Mouse (Mus musculus): ENCODE results near the gene Olfr568. TPM values are rescaled to one million over a fixed set of nuclear protein-coding genes. Genes with fewer than 3 reads are reported as not detected.

Olfr568 gene
- polyA plus RNA-seq, 1 experiment from 2014 or later: not detected

GRCm38 (mm10) chr7:102917032-102917875 lies 40.3 kb downstream of the Olfr568 start, which contains the start of gene Olfr571:
Gene Olfr571 (minus strand): TSS chr7:102917536.
- H3K27ac ChIP-seq (ENCODE audit: low read depth, low read length): no peak within 1 kb of the TSS
- no peak for ATAC-seq
- no peaks in the 10 kb centered on the region for H3K4me1 ChIP-seq (replicated peaks; ENCODE audit: control insufficient read depth, insufficient read depth, low read length)
- no peaks in the 10 kb centered on the region for H3K36me3 ChIP-seq (ENCODE audit: control insufficient read depth, insufficient read depth)
- no peak for TF ChIP-seq CTCF (IDR thresholded peaks at IDR 0.05; ENCODE audit: low read depth)
- H3K9me3 ChIP-seq (ENCODE audit: control insufficient read depth): no peaks in the 10 kb centered on the region
- H3K4me2 ChIP-seq (replicated peaks; ENCODE audit: low read depth): no peak within 1 kb of the TSS
- no peaks in the 10 kb centered on the region for H3K27me3 ChIP-seq (replicated peaks; ENCODE audit: control insufficient read depth, insufficient read depth, low read length)
- no peak within 1 kb of the TSS for H3K4me3 ChIP-seq (ENCODE audit: low read depth, low read length)
- H3K9ac ChIP-seq (ENCODE audit: low read depth, low read length): no peak within 1 kb of the TSS
- WGBS: 46% methylated on average over 4 of the region's 4 CpGs

GRCm38 (mm10) chr7:102919632-102920031 lies 42.7 kb downstream of the Olfr568 start:
- ATAC-seq: no peak
- no peak overlapping the region for H3K9ac ChIP-seq (ENCODE audit: low read depth, low read length)
- 10% methylated on average over 1 of the region's 1 CpGs for WGBS
- peak; percentile 79 for TF ChIP-seq CTCF (IDR thresholded peaks at IDR 0.05; ENCODE audit: low read depth)
- no peak overlapping the region for H3K4me3 ChIP-seq (ENCODE audit: low read depth, low read length)
- no peaks in the 10 kb centered on the region for H3K27me3 ChIP-seq (replicated peaks; ENCODE audit: control insufficient read depth, insufficient read depth, low read length)
- H3K27ac ChIP-seq (ENCODE audit: low read depth, low read length): no peak overlapping the region
- no peaks in the 10 kb centered on the region for H3K4me1 ChIP-seq (replicated peaks; ENCODE audit: control insufficient read depth, insufficient read depth, low read length)
- no peaks in the 10 kb centered on the region for H3K36me3 ChIP-seq (ENCODE audit: control insufficient read depth, insufficient read depth)
- no peaks in the 10 kb centered on the region for H3K9me3 ChIP-seq (ENCODE audit: control insufficient read depth)
- H3K4me2 ChIP-seq (replicated peaks; ENCODE audit: low read depth): no peak overlapping the region

GRCm38 (mm10) chr7:102924109-102924508 lies 47.2 kb downstream of the Olfr568 start, which contains the start of gene Olfr572:
Gene Olfr572 (plus strand): TSS chr7:102924409.
- Histone ChIP-seq H3K9me3 (ENCODE audit: control insufficient read depth) (no peaks in the 10 kb centered on the region), H3K36me3 (ENCODE audit: control insufficient read depth, insufficient read depth) (no peaks in the 10 kb centered on the region), H3K4me1 (replicated peaks; ENCODE audit: control insufficient read depth, insufficient read depth, low read length) (no peaks in the 10 kb centered on the region), H3K9ac (ENCODE audit: low read depth, low read length) (no peak within 1 kb of the TSS), H3K27ac (ENCODE audit: low read depth, low read length) (no peak within 1 kb of the TSS), H3K4me3 (ENCODE audit: low read depth, low read length) (no peak within 1 kb of the TSS), H3K27me3 (replicated peaks; ENCODE audit: control insufficient read depth, insufficient read depth, low read length) (no peaks in the 10 kb centered on the region), H3K4me2 (replicated peaks; ENCODE audit: low read depth) (no peak within 1 kb of the TSS)
- 56% methylated on average over 1 of the region's 1 CpGs for WGBS
- no peak for ATAC-seq
- no peak for TF ChIP-seq CTCF (IDR thresholded peaks at IDR 0.05; ENCODE audit: low read depth)

GRCm38 (mm10) chr7:102927105-102927504 lies 50.2 kb downstream of the Olfr568 start:
- 68% methylated on average over 3 of the region's 3 CpGs for WGBS
- Histone ChIP-seq H3K4me1 (replicated peaks; ENCODE audit: control insufficient read depth, insufficient read depth, low read length) (no peaks in the 10 kb centered on the region), H3K9me3 (ENCODE audit: control insufficient read depth) (no peaks in the 10 kb centered on the region), H3K27me3 (replicated peaks; ENCODE audit: control insufficient read depth, insufficient read depth, low read length) (no peaks in the 10 kb centered on the region), H3K4me3 (ENCODE audit: low read depth, low read length) (no peak overlapping the region), H3K36me3 (ENCODE audit: control insufficient read depth, insufficient read depth) (no peaks in the 10 kb centered on the region), H3K27ac (ENCODE audit: low read depth, low read length) (no peak overlapping the region), H3K9ac (ENCODE audit: low read depth, low read length) (no peak overlapping the region), H3K4me2 (replicated peaks; ENCODE audit: low read depth) (no peak overlapping the region)
- ATAC-seq: no peak
- no peak for TF ChIP-seq CTCF (IDR thresholded peaks at IDR 0.05; ENCODE audit: low read depth)

Other genes with a start within 250 kb of the Olfr568 start
- not detected in 2 replicates for gene Olfr554, start 238.7 kb upstream of the Olfr568 start, polyA plus RNA-seq (2015; fragmentation: Nextera tagmentation; extraction: Ambion mirVana)
- gene Olfr555, start 218.3 kb upstream of the Olfr568 start, polyA plus RNA-seq (2015; fragmentation: Nextera tagmentation; extraction: Ambion mirVana): not detected in 2 replicates
- gene Olfr556, start 212.2 kb upstream of the Olfr568 start, polyA plus RNA-seq (2015; fragmentation: Nextera tagmentation; extraction: Ambion mirVana): not detected in 2 replicates
- gene Trim68, start 189.8 kb upstream of the Olfr568 start, polyA plus RNA-seq (2015; fragmentation: Nextera tagmentation; extraction: Ambion mirVana): 3.6 and 4.3 TPM in 2 replicates
- not detected in 2 replicates for gene Olfr557, start 181.2 kb upstream of the Olfr568 start, polyA plus RNA-seq (2015; fragmentation: Nextera tagmentation; extraction: Ambion mirVana)
- gene Olfr558, start 174.9 kb upstream of the Olfr568 start, polyA plus RNA-seq (2015; fragmentation: Nextera tagmentation; extraction: Ambion mirVana): 0.38 and 0.48 TPM in 2 replicates
- not detected in 2 replicates for gene Olfr33, start 158.1 kb upstream of the Olfr568 start, polyA plus RNA-seq (2015; fragmentation: Nextera tagmentation; extraction: Ambion mirVana)
- not detected in 2 replicates for gene Olfr559, start 149.6 kb upstream of the Olfr568 start, polyA plus RNA-seq (2015; fragmentation: Nextera tagmentation; extraction: Ambion mirVana)
- not detected in 2 replicates for gene Olfr560, start 117.8 kb upstream of the Olfr568 start, polyA plus RNA-seq (2015; fragmentation: Nextera tagmentation; extraction: Ambion mirVana)
- gene Olfr78, start 117.7 kb upstream of the Olfr568 start, polyA plus RNA-seq (2015; fragmentation: Nextera tagmentation; extraction: Ambion mirVana): 0.12 and 0.23 TPM in 2 replicates
- gene Olfr561, start 105.9 kb upstream of the Olfr568 start, polyA plus RNA-seq (2015; fragmentation: Nextera tagmentation; extraction: Ambion mirVana): not detected in 2 replicates
- gene Olfr564, start 73.6 kb upstream of the Olfr568 start, polyA plus RNA-seq (2015; fragmentation: Nextera tagmentation; extraction: Ambion mirVana): not detected in 2 replicates
- gene Olfr566, start 18.4 kb upstream of the Olfr568 start, polyA plus RNA-seq (2015; fragmentation: Nextera tagmentation; extraction: Ambion mirVana): not detected in 2 replicates
- gene Olfr569, start 13.8 kb downstream of the Olfr568 start, polyA plus RNA-seq (2015; fragmentation: Nextera tagmentation; extraction: Ambion mirVana): not detected in 2 replicates
- gene Olfr570, start 17.5 kb downstream of the Olfr568 start, polyA plus RNA-seq (2015; fragmentation: Nextera tagmentation; extraction: Ambion mirVana): not detected in 2 replicates
- not detected in 2 replicates for gene Olfr571, start 40.4 kb downstream of the Olfr568 start, polyA plus RNA-seq (2015; fragmentation: Nextera tagmentation; extraction: Ambion mirVana)
- not detected in 2 replicates for gene Olfr572, start 47.3 kb downstream of the Olfr568 start, polyA plus RNA-seq (2015; fragmentation: Nextera tagmentation; extraction: Ambion mirVana)
- gene Olfr573-ps1, start 65.5 kb downstream of the Olfr568 start, polyA plus RNA-seq (2015; fragmentation: Nextera tagmentation; extraction: Ambion mirVana): not detected in 2 replicates
- gene Olfr574, start 71.3 kb downstream of the Olfr568 start, polyA plus RNA-seq (2015; fragmentation: Nextera tagmentation; extraction: Ambion mirVana): not detected in 2 replicates
- not detected in 2 replicates for gene Olfr575, start 81.7 kb downstream of the Olfr568 start, polyA plus RNA-seq (2015; fragmentation: Nextera tagmentation; extraction: Ambion mirVana)
- not detected in 2 replicates for gene Olfr576, start 85.5 kb downstream of the Olfr568 start, polyA plus RNA-seq (2015; fragmentation: Nextera tagmentation; extraction: Ambion mirVana)
- not detected in 2 replicates for gene Olfr577, start 98.8 kb downstream of the Olfr568 start, polyA plus RNA-seq (2015; fragmentation: Nextera tagmentation; extraction: Ambion mirVana)
- not detected in 2 replicates for gene Olfr578, start 112.2 kb downstream of the Olfr568 start, polyA plus RNA-seq (2015; fragmentation: Nextera tagmentation; extraction: Ambion mirVana)
- not detected in 2 replicates for gene Olfr582, start 160.9 kb downstream of the Olfr568 start, polyA plus RNA-seq (2015; fragmentation: Nextera tagmentation; extraction: Ambion mirVana)
- gene Olfr583, start 174.2 kb downstream of the Olfr568 start, polyA plus RNA-seq (2015; fragmentation: Nextera tagmentation; extraction: Ambion mirVana): not detected in 2 replicates
- not detected in 2 replicates for gene Olfr584, start 204.8 kb downstream of the Olfr568 start, polyA plus RNA-seq (2015; fragmentation: Nextera tagmentation; extraction: Ambion mirVana)
- not detected in 2 replicates for gene Olfr585, start 220.6 kb downstream of the Olfr568 start, polyA plus RNA-seq (2015; fragmentation: Nextera tagmentation; extraction: Ambion mirVana)
- not detected in 2 replicates for gene Olfr586, start 248.5 kb downstream of the Olfr568 start, polyA plus RNA-seq (2015; fragmentation: Nextera tagmentation; extraction: Ambion mirVana)